Mouse (Mus musculus) retina, adult 2 months (tissue): ENCODE measurements around the gene Olfr575.

Source experiments
- DNase-seq: peaks from one replicate; pipeline ENCODE4 v3.0.0-alpha.2; 2012; ENCODE audit warnings: low read depth, low spot score

The Olfr575 gene

GRCm38 (mm10) chr7:102958593-102958992, at the start of gene Olfr575:
Gene Olfr575 (minus strand): TSS chr7:102958775.
- no peak for DNase-seq

GRCm38 (mm10) chr7:102989224-102989623, 30.6 kb upstream of the Olfr575 start, which contains the start of gene Olfr578:
Gene Olfr578 (minus strand): TSS chr7:102989324.
- no peak for DNase-seq

- DNase-seq = no peak
Measured at GRCm38 (mm10) chr7:102975843-102976242, 17.3 kb upstream of the Olfr575 start, which contains the start of gene Olfr577. Gene Olfr577 (minus strand): TSS chr7:102975943.

GRCm38 (mm10) chr7:102974399-102974798, 15.8 kb upstream of the Olfr575 start:
- DNase-seq = no peak

GRCm38 (mm10) chr7:102962360-102962759, 3.8 kb upstream of the Olfr575 start, which contains the start of gene Olfr576:
Gene Olfr576 (plus strand): TSS chr7:102962660.
- no peak for DNase-seq

GRCm38 (mm10) chr7:102958137-102958536, 438 bp downstream of the Olfr575 start:
- DNase-seq = no peak

- DNase-seq = no peak
Measured at GRCm38 (mm10) chr7:102950732-102951131, 7.8 kb downstream of the Olfr575 start.

- no peak for DNase-seq
Measured at GRCm38 (mm10) chr7:102948167-102948566, 10.4 kb downstream of the Olfr575 start, which contains the start of gene Olfr574. Gene Olfr574 (plus strand): TSS chr7:102948467.

- DNase-seq = no peak
Measured at GRCm38 (mm10) chr7:102943417-102943816, 15.2 kb downstream of the Olfr575 start.

GRCm38 (mm10) chr7:102942475-102942874, 16.1 kb downstream of the Olfr575 start, which contains the start of gene Olfr573-ps1:
Gene Olfr573-ps1 (minus strand): TSS chr7:102942575.
- no peak for DNase-seq

GRCm38 (mm10) chr7:102927105-102927504, 31.5 kb downstream of the Olfr575 start:
- DNase-seq = no peak

- DNase-seq = no peak
Measured at GRCm38 (mm10) chr7:102924109-102924508, 34.5 kb downstream of the Olfr575 start, which contains the start of gene Olfr572. Gene Olfr572 (plus strand): TSS chr7:102924409.

GRCm38 (mm10) chr7:102919632-102920031, 38.9 kb downstream of the Olfr575 start:
- DNase-seq = peak; percentile 33

GRCm38 (mm10) chr7:102917032-102917875, 41.3 kb downstream of the Olfr575 start, which contains the start of gene Olfr571:
Gene Olfr571 (minus strand): TSS chr7:102917536.
- DNase-seq = no peak

GRCm38 (mm10) chr7:102916405-102916804, 42.2 kb downstream of the Olfr575 start:
- no peak for DNase-seq

GRCm38 (mm10) chr7:102915261-102915660, 43.3 kb downstream of the Olfr575 start:
- DNase-seq = no peak
